Mouse (Mus musculus) forebrain, embryonic 16.5 days (tissue): ENCODE measurements at regions not wholly inside any gene's neighbourhood (a gene's known extent, or its start where the extent isn't known, plus 50 kb on each side); places are given as distances from the start of the nearest gene placed in this dataset.

Experiments used
- ATAC-seq: fragments of 200-750 bp; cut with Nextera tagmentation; 2 replicates; pipeline ENCODE4 v1.8.0; 2017; ENCODE audit warnings: mild to moderate bottlenecking, moderate library complexity
- H3K27ac ChIP-seq: fragments of 300-500 bp; sonication (generic); 2 replicates; pipeline ENCODE4 v1.5.1; 2014; ENCODE audit warnings: low read length, control low read depth
- H3K27me3 ChIP-seq: fragments of 300-500 bp; sonication (generic); replicated peaks from 2 replicates; pipeline ENCODE4 v1.6.1; 2014; ENCODE audit warnings: low read length; ENCODE audit not compliant: control insufficient read depth, insufficient read depth
- H3K36me3 ChIP-seq: fragments of 300-500 bp; sonication (generic); 2 replicates; pipeline ENCODE4 v1.6.1; 2014; ENCODE audit not compliant: control insufficient read depth, insufficient read depth
- H3K4me1 ChIP-seq: fragments of 300-500 bp; sonication (generic); replicated peaks from 2 replicates; pipeline ENCODE4 v1.6.1; 2014; ENCODE audit warnings: low read length; ENCODE audit not compliant: control insufficient read depth, insufficient read depth
- H3K4me2 ChIP-seq: fragments of 300-500 bp; sonication (generic); 2 replicates; pipeline ENCODE4 v1.6.1; 2014; ENCODE audit warnings: mild to moderate bottlenecking, low read length, control low read depth
- H3K4me3 ChIP-seq: fragments of 300-500 bp; sonication (generic); replicated peaks from 2 replicates; pipeline ENCODE4 v1.5.1; 2014; ENCODE audit warnings: mild to moderate bottlenecking, low read length, control low read depth
- H3K9ac ChIP-seq: fragments of 300-500 bp; sonication (generic); replicated peaks from 2 replicates; pipeline ENCODE4 v1.6.1; 2014; ENCODE audit warnings: low read depth, low read length, control low read depth
- H3K9me3 ChIP-seq: fragments of 300-500 bp; sonication (generic); 2 replicates; pipeline ENCODE4 v1.6.1; 2016; ENCODE audit warnings: low read length; ENCODE audit not compliant: control insufficient read depth
- WGBS: fragments of 180-500 bp; shearing (Covaris S2); extraction: QIAGEN DNeasy Blood & Tissue Kit; methylation state at CpG from one replicate; pipeline ENCODE4 v1.1.7; 2014; 5-methylcytosine and 5-hydroxymethylcytosine counted together

DNA sequence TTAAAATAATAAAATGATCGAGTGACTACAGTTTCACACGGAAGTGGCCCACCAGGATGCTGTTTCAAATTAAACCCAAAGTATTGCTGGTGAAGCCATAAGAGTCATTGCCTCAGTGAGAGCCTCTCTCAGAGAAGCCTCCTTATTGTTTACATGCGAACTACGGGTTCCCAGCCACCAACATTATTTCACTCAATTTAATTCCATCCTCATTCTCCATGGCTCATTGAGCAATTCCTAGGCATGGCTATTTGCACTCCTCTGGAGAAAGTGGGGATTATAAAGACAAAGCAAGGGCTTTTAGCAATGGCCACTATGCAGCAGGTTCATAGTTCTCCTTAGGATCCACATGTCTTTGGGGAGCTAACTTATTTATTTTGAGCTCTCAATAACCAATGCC lies 646.7 kb upstream of the Intu start:
- WGBS: 15% methylated on average over 4 of the region's 4 CpGs
- no peak overlapping the region for H3K27ac ChIP-seq
- no peak overlapping the region for H3K9ac ChIP-seq
- no peaks in the 10 kb centered on the region for H3K9me3 ChIP-seq
- no peak overlapping the region for H3K4me2 ChIP-seq
- H3K36me3 ChIP-seq: no peaks in the 10 kb centered on the region
- no peak overlapping the region for H3K4me3 ChIP-seq
- no peak for ATAC-seq
- H3K27me3 ChIP-seq: no peaks in the 10 kb centered on the region
- H3K4me1 ChIP-seq: peaks cover 2% of the 10 kb centered on the region; the same call in 1 of the 2 replicates

GRCm38 (mm10) chr3:39888376-39888775 lies 642.7 kb upstream of the Intu start:
- WGBS: 74% methylated on average over 5 of the region's 5 CpGs
- ATAC-seq: peak; percentile 54; the same call in 1 of the 2 replicates

GRCm38 (mm10) chr3:39889222-39889621 lies 641.9 kb upstream of the Intu start:
- H3K4me2 ChIP-seq: no peak overlapping the region
- H3K4me1 ChIP-seq: peaks cover 2% of the 10 kb centered on the region; the same call in 1 of the 2 replicates
- no peaks in the 10 kb centered on the region for H3K27me3 ChIP-seq
- no peak overlapping the region for H3K27ac ChIP-seq
- whole genome bisulfite sequencing: 84% methylated on average over 2 of the region's 2 CpGs
- ATAC-seq: no peak
- H3K36me3 ChIP-seq: no peaks in the 10 kb centered on the region
- H3K4me3 ChIP-seq: no peak overlapping the region
- no peak overlapping the region for H3K9ac ChIP-seq
- H3K9me3 ChIP-seq: no peaks in the 10 kb centered on the region

More at GRCm38 (mm10) chr3:39888376-39888775, 642.7 kb upstream of the Intu start:
- Histone ChIP-seq H3K4me1 (peaks cover 2% of the 10 kb centered on the region; the same call in 1 of the 2 replicates), H3K27ac (no peak overlapping the region), H3K9me3 (no peaks in the 10 kb centered on the region), H3K4me3 (no peak overlapping the region), H3K9ac (no peak overlapping the region), H3K4me2 (no peak overlapping the region), H3K27me3 (no peaks in the 10 kb centered on the region), H3K36me3 (no peaks in the 10 kb centered on the region)

DNA sequence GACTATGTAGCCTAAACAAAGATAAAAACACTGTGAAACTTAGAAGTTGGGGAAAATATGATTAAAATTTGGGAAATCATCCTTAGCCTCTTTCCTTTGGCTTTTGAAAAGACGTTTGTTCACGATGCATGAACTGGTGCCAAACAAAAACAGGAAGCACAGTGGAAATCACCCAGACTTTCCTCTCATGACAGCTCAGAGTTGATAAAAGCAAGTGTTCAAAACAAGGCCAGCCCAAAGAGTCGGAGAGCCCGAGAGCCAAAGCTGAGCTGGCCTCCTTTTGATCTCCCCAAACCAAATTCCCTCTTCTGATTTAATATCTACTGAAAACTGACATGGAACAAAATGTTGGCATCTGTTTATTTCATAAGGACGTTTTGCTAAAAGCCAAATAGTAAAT lies 632.1 kb upstream of the Intu start:
- no peaks in the 10 kb centered on the region for H3K27me3 ChIP-seq
- H3K4me3 ChIP-seq: no peak overlapping the region
- no peak for ATAC-seq
- H3K4me1 ChIP-seq: no peaks in the 10 kb centered on the region
- H3K36me3 ChIP-seq: no peaks in the 10 kb centered on the region
- no peak overlapping the region for H3K4me2 ChIP-seq
- H3K9ac ChIP-seq: no peak overlapping the region
- H3K9me3 ChIP-seq: no peaks in the 10 kb centered on the region
- 70% methylated on average over 5 of the region's 5 CpGs for WGBS
- H3K27ac ChIP-seq: no peak overlapping the region

GRCm38 (mm10) chr3:39900207-39900606 lies 630.9 kb upstream of the Intu start:
- H3K9ac ChIP-seq: no peak overlapping the region
- no peaks in the 10 kb centered on the region for H3K27me3 ChIP-seq
- H3K36me3 ChIP-seq: no peaks in the 10 kb centered on the region
- no peaks in the 10 kb centered on the region for H3K9me3 ChIP-seq
- no peaks in the 10 kb centered on the region for H3K4me1 ChIP-seq
- no peak for ATAC-seq
- no peak overlapping the region for H3K4me3 ChIP-seq
- no peak overlapping the region for H3K27ac ChIP-seq
- no peak overlapping the region for H3K4me2 ChIP-seq
- 81% methylated on average over 2 of the region's 2 CpGs for WGBS

DNA sequence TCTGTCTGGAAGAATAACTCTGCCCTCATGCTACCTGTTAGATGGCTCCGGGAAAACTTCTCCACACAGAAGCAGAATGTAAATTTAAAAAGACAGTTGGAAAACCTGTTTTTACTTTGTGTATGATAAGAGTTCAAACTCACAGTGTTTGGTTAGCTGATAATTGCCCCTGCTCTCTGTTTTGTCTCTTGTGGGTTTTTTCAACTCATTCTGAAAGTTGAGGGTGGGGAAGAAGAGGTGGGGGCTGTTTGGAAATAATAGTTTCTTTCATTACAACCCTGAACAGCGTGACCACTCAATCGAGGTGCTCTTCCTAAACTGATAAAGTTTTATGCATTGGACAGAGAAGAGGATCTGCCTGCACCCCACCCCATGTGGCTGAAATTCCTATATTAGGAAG lies 626.7 kb upstream of the Intu start:
- Histone ChIP-seq H3K9me3 (no peaks in the 10 kb centered on the region), H3K27ac (no peak overlapping the region), H3K4me3 (no peak overlapping the region), H3K27me3 (no peaks in the 10 kb centered on the region), H3K4me2 (no peak overlapping the region), H3K36me3 (no peaks in the 10 kb centered on the region), H3K4me1 (no peaks in the 10 kb centered on the region), H3K9ac (no peak overlapping the region)
- WGBS: 66% methylated on average over 3 of the region's 3 CpGs
- no peak for ATAC-seq

GRCm38 (mm10) chr3:39908676-39909362 lies 622.3 kb upstream of the Intu start:
- Histone ChIP-seq H3K9me3 (no peaks in the 10 kb centered on the region), H3K36me3 (no peaks in the 10 kb centered on the region)
- no peak for ATAC-seq

GRCm38 (mm10) chr3:39909642-39910041 lies 621.4 kb upstream of the Intu start:
- Histone ChIP-seq H3K27ac (no peak overlapping the region), H3K4me2 (no peak overlapping the region), H3K27me3 (no peaks in the 10 kb centered on the region), H3K4me1 (no peaks in the 10 kb centered on the region), H3K9ac (no peak overlapping the region), H3K36me3 (no peaks in the 10 kb centered on the region), H3K9me3 (no peaks in the 10 kb centered on the region), H3K4me3 (no peak overlapping the region)
- no peak for ATAC-seq
- 79% methylated on average over 1 of the region's 1 CpGs for whole genome bisulfite sequencing

More at GRCm38 (mm10) chr3:39908676-39909362, 622.3 kb upstream of the Intu start:
- Histone ChIP-seq H3K4me3 (no peak overlapping the region), H3K4me1 (no peaks in the 10 kb centered on the region), H3K9ac (no peak overlapping the region), H3K27ac (no peak overlapping the region), H3K27me3 (no peaks in the 10 kb centered on the region), H3K4me2 (no peak overlapping the region)
- 85% methylated on average over 4 of the region's 4 CpGs for WGBS

DNA sequence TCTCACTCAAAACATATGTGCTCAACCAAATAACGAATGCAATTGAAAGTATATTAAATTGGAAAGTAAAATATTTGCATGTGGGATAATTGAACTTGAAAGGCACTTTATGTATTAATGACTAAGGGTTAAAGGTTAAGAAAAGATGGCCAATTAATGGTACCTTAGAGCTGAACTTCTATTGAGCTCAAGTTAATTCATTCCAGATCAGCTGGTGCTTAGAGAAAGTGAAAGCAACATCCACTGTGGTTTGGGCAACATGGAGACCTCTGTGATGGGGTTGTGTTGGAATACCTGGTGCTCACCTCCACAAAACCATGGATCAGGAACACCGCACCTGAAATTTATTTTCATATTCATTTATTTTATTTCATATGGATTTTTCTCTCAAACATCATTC lies 612.5 kb upstream of the Intu start:
- Histone ChIP-seq H3K27me3 (no peaks in the 10 kb centered on the region), H3K4me2 (no peak overlapping the region), H3K9me3 (no peaks in the 10 kb centered on the region), H3K36me3 (no peaks in the 10 kb centered on the region), H3K4me3 (no peak overlapping the region), H3K9ac (no peak overlapping the region), H3K27ac (no peak overlapping the region), H3K4me1 (no peaks in the 10 kb centered on the region)
- WGBS: 94% methylated on average over 2 of the region's 2 CpGs
- no peak for ATAC-seq

GRCm38 (mm10) chr3:39925436-39925835 lies 605.6 kb upstream of the Intu start:
- H3K36me3 ChIP-seq: no peaks in the 10 kb centered on the region
- 80% methylated on average over 3 of the region's 3 CpGs for WGBS

More at GRCm38 (mm10) chr3:39925436-39925835, 605.6 kb upstream of the Intu start:
- no peak for ATAC-seq
- Histone ChIP-seq H3K4me3 (no peak overlapping the region), H3K4me1 (no peaks in the 10 kb centered on the region), H3K27ac (no peak overlapping the region), H3K27me3 (no peaks in the 10 kb centered on the region), H3K9ac (no peak overlapping the region), H3K9me3 (no peaks in the 10 kb centered on the region), H3K4me2 (no peak overlapping the region)
